Mouse (Mus musculus): ENCODE results near the gene Slc25a25. TPM values are rescaled to one million over a fixed set of nuclear protein-coding genes. Genes with fewer than 3 reads are reported as not detected.
"Not testable (repeated sequence)": the region's sequence is repeated elsewhere in the genome, so short reads cannot be mapped to it uniquely, and the experiment has no call there.

Slc25a25 gene
- 10 to 100 TPM; 46.0 to 48.9 TPM for total RNA-seq (2021)
- long read RNA-seq, transcript Slc25a25-204 (10 exons, 2,643 nt) = major isoform, 10 of 43 reads
- long read RNA-seq, transcript Slc25a25-205 (10 exons, 3,278 nt) = minor isoform, 8 of 43 reads
- long read RNA-seq, transcript Slc25a25-201 (11 exons, 3,294 nt) = major isoform, 10 of 43 reads
- long read RNA-seq, partial matches to known transcripts = 1 of 43 reads
- long read RNA-seq, other reads (novel, unspliced or antisense) = 10 of 43 reads

DNA sequence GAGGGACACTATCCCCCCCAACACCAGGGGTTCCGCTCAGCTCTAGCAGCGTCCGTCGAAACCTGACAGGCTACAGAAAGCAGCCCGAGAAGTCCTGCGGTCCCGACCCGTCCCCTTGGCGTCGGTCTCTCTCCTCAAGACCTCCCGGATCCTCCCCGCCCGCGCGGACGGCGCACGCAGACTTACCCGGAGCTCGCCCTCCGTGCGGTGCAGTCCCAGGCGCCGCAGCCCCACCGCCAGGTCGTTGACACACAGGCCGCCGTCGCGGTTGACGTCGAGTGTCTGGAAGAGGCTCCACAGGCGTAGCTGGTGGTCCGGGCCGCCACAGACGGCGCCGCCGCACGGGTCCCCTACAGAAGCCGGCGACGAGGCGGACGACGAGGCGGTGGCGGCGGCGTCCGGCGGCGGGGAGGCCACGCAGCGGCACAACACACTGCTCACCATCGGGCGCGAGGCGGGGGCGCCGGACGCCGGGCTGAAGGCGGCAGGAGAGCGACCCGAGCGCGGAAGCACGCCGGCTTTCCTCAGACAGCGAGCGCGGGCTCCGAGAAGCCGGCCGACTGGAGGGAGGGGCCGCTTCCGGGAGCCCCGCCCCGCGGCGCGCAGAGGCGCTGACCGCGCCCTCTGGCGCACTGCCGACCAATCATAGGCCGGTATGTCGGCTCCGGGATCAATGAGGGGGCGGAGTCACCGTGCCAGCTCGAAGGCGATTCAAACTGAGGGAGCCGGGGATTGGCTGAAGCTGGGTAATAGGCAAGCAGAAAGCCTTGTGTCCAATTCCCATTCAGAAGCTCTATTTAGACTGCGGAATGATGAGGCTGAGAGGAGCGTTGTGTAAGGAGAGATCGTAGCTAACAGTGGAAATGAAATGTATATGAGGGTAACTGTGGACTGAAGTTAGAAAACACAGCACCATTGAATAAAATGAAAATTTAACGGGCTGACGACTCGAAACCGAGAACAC, at the start of gene Slc25a25:
Slc25a25 (minus strand) TSS at position 565 of the 964 bp plus-strand sequence.
- peak; percentile 98 to 99 for DNase-seq (ENCODE audit: low spot score in 2 of 2)

DNA sequence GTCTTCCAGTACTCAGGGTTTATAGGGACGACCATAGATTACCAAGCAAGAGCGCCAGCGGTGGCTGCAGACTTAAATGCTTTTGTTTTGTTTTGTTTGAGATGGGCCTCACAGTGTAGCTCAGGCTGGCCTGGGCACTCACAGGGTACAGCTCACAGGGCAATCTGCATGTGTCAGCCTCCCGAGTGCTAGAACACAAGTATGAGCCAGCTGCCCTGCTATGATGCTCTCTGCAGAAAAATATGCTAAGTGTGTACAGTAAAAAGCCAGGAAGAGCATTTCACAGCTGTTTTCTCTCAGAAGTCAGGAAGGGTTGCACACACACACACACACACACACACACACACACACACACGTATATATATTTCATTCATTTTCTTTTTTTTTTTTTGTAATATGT, 49.2 kb upstream of the Slc25a25 start:
- no peak for DNase-seq (ENCODE audit: low spot score in 2 of 2)

DNA sequence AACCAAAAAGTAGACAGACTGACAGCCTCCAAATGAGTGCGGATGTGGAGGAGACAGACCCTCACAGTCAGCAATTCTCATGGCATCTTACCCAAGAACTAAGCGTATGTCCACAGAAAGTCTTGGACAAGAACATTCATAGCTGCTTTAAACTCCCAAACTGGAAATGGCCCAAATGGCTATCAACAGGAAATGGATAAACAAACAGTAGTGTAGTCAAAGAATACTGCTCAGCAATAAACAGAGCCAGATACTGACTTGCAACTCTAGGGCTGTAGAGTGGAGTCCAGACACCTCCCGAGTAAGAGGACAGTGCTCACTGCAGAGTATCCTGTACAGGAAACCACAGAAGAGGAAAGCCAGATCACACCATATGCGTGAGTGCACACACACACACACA, 48.1 kb upstream of the Slc25a25 start:
- DNase-seq (ENCODE audit: low spot score in 2 of 2) = no peak

- DNase-seq (ENCODE audit: low spot score in 2 of 2) = no peak
Measured at GRCm38 (mm10) chr2:32496190-32496589, 44.9 kb upstream of the Slc25a25 start.

DNA sequence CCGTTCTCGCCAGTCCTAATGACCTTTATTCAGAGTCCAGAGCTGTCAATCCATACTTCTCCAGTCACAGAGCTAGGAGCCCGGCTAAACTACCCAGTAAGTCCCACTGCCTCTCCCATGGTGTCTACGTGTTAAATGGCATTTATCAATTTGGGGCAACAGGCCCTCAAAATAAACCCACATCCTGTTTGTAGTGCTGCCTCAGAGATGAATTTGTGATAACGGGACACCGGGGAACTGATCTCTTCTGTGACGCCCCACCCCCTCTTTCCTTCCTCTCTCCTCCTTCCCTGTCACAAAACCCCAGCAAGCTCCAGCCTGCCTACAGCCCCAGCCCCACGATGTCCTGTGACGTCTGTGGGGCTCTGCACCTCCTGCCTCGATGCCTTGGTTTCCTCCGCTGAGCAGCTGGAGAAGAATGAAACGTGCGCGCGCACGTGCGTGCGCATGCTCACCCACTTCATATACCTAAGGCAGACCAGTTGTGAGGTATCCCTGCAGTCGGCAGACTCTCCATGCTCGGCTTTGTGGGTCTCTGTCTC, 44.0 kb upstream of the Slc25a25 start:
- DNase-seq (ENCODE audit: low spot score in 2 of 2) = no peak

DNA sequence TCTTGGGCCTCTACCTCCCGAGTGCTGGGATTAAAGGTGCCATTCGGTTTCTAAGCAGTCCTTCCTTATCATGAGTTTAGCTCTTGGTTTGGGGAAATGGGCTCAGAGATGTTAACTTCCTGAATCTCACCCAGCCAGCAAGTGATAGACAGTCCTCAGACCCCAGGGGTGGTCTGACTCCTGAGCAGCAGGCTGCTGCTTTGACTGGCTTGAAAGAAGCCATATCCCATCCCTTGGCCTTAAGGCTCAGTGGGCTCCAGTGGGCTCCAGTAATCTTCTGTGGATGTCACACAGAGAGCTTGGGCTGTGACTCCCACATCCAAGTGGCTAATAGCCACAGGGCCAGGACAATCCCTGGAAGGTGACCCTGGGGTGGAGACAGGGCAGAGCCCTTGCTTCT, 43.3 kb upstream of the Slc25a25 start:
- no peak for DNase-seq (ENCODE audit: low spot score in 2 of 2)

GRCm38 (mm10) chr2:32493301-32493701, 42.1 kb upstream of the Slc25a25 start:
- no peak for DNase-seq (ENCODE audit: low spot score in 2 of 2)

DNA sequence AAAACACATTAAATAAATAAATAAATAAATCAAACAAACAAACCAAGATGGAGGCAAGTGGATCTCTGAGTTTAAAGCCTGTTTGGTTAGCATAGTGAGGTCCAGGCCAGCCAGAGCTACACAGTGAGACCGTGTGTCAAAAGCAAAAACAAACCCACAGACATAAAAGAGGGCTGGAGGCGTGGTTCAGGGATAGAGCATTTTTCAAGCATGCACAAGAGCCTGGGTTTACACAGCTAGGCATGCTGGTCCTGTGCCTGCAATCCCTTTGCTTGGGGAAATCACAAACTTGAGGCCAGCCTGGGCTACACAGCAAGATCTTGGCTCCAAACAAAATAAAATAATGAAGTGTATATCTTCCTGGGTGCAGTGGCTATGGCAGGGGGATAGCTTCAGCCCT, 41.4 kb upstream of the Slc25a25 start:
- DNase-seq (ENCODE audit: low spot score in 2 of 2) = no peak

DNA sequence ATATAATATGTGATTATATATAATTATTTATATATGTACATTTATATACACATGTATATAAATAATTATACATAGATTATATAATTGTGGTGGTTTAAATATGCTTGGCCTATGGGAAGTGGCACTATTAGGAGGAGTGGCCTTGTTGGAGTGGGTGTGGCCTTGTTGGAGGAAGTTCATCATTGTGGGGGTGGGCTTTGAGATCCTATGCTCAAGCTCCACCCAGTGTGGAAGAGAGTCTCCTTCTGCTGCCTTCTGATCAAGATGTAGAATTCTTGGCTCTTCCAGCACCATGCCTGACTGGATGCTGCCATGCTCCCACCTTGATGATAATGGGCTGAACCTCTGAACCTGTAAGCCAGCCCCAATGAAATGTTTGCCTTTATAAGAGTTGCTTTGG, 39.5 kb upstream of the Slc25a25 start:
- not testable (repeated sequence) for DNase-seq (ENCODE audit: low spot score in 2 of 2)

DNA sequence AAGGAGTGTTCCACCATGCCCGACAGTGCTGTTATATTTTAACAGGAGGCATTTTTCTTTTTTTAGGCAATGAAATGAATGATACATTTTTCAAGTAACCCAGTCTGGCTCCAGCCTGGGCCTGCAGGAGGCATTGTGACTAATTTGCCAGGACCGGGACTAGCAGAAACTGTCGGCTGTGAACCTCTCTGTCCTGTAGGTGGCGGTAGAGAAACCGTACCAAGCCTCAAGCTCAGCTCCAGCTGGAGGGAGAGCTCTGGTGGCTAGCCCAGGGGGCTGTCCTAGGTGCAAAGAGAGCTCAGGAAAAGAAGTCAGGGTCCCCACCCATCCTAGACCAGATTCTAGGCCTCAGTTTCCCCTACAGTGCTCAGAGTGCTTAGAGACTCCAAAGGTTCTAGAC, 37.4 kb upstream of the Slc25a25 start:
- peak; percentile 83 to 88 for DNase-seq (ENCODE audit: low spot score in 2 of 2)

DNA sequence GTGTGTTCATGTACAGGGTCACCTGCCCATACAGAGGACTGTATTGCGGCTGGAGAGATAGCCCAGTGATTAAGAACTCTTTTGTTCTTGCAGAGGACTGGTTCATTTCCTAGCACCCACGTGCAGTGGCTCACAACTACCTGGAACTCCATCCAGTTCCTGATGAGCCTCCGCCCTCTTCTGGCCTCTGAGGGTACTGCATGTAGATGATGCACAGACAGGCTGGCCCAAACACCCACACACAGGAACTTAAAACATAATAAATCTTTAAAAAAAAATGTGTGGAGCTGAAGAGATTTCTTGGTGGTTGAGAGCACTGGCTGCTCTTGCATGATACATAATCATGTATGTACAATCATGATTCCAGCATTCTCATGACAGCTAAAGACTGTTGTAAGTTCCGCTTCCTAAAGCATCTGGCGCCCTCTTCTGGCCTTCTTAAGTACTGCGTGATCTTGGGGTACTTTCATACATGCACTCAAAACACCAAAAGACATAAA, 35.9 kb upstream of the Slc25a25 start:
- DNase-seq (ENCODE audit: low spot score in 2 of 2) = peak; percentile 95

GRCm38 (mm10) chr2:32486155-32486554, 34.9 kb upstream of the Slc25a25 start:
- DNase-seq (ENCODE audit: low spot score in 2 of 2) = no peak

- DNase-seq (ENCODE audit: low spot score in 2 of 2) = no peak
Measured at GRCm38 (mm10) chr2:32485751-32486150, 34.5 kb upstream of the Slc25a25 start.

DNA sequence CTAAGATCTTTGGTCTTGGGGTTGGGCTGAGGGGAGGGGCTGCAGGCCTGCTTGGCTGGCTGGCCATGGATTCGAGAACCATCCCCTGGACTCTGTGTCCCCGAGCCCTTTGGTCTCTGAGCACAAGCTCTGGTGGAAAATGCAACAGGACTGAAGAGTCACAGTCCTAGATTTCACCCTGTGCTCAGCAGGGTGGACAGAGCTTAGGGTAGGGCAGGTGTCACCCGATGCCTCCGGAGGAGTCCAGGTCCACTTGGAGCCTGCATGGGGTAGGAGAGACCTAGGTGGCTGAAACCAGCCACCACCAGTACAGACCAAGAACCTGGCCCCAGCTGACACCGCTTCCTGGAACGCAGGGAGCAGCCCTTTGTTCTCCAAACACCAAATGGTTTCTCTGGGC, 33.7 kb upstream of the Slc25a25 start:
- no peak for DNase-seq (ENCODE audit: low spot score in 2 of 2)

- DNase-seq (ENCODE audit: low spot score in 2 of 2) = no peak
Measured at GRCm38 (mm10) chr2:32483179-32483875, 32.1 kb upstream of the Slc25a25 start.

DNA sequence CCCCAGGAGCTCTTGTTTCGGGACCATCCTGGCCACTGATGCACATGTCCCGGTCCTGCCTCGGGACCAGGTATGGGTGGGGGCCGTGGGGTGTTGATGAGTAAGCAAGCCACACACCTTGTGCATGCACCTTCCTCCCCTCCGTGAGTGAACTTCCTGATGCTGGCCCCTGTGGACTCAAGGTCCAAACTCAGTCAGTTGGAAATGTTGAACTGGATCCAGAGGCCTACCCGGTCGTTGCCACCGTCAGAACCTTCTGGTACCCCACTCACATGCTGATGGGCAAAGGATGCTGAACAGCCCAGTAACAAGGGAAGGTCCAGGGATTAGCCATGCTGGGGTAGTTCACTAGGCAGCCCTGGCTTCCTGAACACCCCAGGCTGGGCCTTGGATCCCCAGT, 31.1 kb upstream of the Slc25a25 start:
- no peak for DNase-seq (ENCODE audit: low spot score in 2 of 2)

DNA sequence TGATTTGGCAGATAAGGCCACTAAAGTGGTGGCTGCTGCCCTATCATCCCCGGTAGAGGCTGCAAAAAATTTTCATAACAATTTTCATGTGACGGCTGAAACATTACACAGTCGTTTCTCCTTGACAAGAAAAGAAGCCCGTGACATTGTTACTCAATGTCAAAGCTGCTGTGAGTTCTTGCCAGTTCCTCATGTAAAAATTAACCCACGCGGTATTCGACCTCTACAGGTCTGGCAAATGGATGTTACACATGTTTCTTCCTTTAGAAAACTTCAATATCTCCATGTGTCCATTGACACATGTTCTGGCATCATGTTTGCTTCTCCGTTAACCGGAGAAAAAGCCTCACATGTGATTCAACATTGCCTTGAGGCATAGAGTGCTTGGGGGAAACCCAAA, 24.1 kb upstream of the Slc25a25 start:
- DNase-seq (ENCODE audit: low spot score in 2 of 2) = not testable (repeated sequence)

DNA sequence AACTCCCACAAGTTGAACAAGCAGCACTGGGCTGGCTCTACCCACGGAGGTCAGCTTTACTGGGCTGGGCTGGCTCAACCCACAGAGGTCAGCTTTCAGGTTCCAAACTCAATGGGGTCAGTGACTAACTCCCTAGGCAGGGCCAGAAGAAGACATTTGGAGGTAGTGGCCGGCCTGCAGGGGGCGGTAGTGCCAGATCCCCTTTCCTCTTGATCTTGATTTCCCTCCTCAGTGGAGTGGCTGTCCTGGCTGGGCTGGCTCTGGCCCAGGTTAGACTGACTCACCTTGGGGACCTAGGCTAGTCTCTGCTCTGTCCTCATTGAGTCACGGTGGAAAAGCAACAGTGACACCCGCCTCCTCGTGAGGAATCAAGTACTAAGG, 20.4 kb upstream of the Slc25a25 start:
- no peak for DNase-seq (ENCODE audit: low spot score in 2 of 2)

DNA sequence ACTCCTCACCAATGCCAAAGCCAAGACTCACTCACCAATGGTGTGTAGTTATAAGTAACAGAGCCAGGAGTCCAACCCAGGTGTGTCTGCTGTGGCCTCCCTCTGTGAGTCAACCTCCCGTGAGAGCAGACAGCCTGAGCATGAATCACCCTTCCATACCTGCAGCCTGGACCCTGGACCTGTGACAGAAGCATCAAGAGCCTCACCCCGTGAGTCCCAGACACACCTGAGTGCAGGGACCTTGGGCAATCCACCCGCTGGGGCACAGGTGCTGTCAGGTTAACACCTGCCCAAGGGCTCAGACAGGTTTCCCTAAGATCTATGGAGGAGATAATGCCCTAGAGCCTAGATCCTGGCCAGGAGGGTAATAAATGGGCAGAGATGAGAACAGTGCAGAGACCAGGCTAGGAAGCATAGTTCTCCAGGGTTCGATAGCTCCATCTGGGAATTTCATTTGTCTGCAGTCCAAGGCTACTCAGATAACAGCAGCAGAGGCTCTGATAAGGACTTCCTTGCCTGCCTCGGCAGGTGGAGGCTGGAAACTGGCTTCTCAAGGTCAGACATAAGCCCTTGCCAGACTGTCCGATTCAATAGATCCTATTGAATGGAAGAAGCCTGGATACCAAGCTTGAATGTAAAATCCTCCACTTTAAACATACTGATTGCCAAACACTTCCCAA, 19.9 kb upstream of the Slc25a25 start:
- no peak for DNase-seq (ENCODE audit: low spot score in 2 of 2)

GRCm38 (mm10) chr2:32464212-32464891, 13.1 kb upstream of the Slc25a25 start:
- no peak for DNase-seq (ENCODE audit: low spot score in 2 of 2)

Data from layer of hippocampus, postnatal 10 days (tissue).